Mouse (Mus musculus) neural tube, embryonic 15.5 days (tissue): ENCODE data around the gene Fam189a2. TPM values are rescaled to one million over a fixed set of nuclear protein-coding genes. Genes with fewer than 3 reads are reported as not detected.

ENCODE experiments used
- ATAC-seq: fragments of 200-750 bp; cut with Nextera tagmentation; 2 replicates; pipeline ENCODE4 v1.8.0; 2017; ENCODE audit warnings: mild to moderate bottlenecking, moderate TSS enrichment, moderate library complexity; ENCODE audit not compliant: low FRiP score
- H3K27ac ChIP-seq: fragments of 300-500 bp; sonication (generic); replicated peaks from 2 replicates; pipeline ENCODE4 v1.5.1; 2015; ENCODE audit warnings: mild to moderate bottlenecking, inconsistent platforms
- H3K27me3 ChIP-seq: fragments of 300-500 bp; sonication (generic); replicated peaks from 2 replicates; pipeline ENCODE4 v1.6.1; 2015; ENCODE audit warnings: inconsistent platforms
- H3K36me3 ChIP-seq: fragments of 300-500 bp; sonication (generic); 2 replicates; pipeline ENCODE4 v1.6.1; 2015; ENCODE audit warnings: inconsistent platforms
- H3K4me1 ChIP-seq: fragments of 300-500 bp; sonication (generic); 2 replicates; pipeline ENCODE4 v1.6.1; 2015; ENCODE audit warnings: inconsistent platforms
- H3K4me2 ChIP-seq: fragments of 300-500 bp; sonication (generic); 2 replicates; pipeline ENCODE4 v1.6.1; 2015; ENCODE audit warnings: inconsistent platforms, mild to moderate bottlenecking, moderate library complexity
- H3K4me3 ChIP-seq: fragments of 300-500 bp; sonication (generic); replicated peaks from 2 replicates; pipeline ENCODE4 v1.5.1; 2015; ENCODE audit warnings: mild to moderate bottlenecking, inconsistent platforms
- H3K9ac ChIP-seq: fragments of 300-500 bp; sonication (generic); replicated peaks from 2 replicates; pipeline ENCODE4 v1.6.1; 2015; ENCODE audit warnings: mild to moderate bottlenecking, inconsistent platforms
- H3K9me3 ChIP-seq: fragments of 300-500 bp; sonication (generic); replicated peaks from 2 replicates; pipeline ENCODE4 v1.6.1; 2016; ENCODE audit warnings: inconsistent platforms
- WGBS: fragments of 180-500 bp; shearing (Covaris S2); methylation state at CpG from one replicate; pipeline ENCODE4 v1.1.7; 2015; ENCODE audit warnings: mixed read lengths; 5-methylcytosine and 5-hydroxymethylcytosine counted together
- polyA plus RNA-seq: library from polyadenylated mRNA; unstranded; fragments of >200 nt; fragmentation: Nextera tagmentation; extraction: Ambion mirVana; gene quantifications from 2 replicates; pipeline ENCODE4 v1.2.1, GENCODE M21; 2015

Gene Fam189a2
- polyA plus RNA-seq, 1 experiment from 2014 or later = 1.9 TPM

DNA sequence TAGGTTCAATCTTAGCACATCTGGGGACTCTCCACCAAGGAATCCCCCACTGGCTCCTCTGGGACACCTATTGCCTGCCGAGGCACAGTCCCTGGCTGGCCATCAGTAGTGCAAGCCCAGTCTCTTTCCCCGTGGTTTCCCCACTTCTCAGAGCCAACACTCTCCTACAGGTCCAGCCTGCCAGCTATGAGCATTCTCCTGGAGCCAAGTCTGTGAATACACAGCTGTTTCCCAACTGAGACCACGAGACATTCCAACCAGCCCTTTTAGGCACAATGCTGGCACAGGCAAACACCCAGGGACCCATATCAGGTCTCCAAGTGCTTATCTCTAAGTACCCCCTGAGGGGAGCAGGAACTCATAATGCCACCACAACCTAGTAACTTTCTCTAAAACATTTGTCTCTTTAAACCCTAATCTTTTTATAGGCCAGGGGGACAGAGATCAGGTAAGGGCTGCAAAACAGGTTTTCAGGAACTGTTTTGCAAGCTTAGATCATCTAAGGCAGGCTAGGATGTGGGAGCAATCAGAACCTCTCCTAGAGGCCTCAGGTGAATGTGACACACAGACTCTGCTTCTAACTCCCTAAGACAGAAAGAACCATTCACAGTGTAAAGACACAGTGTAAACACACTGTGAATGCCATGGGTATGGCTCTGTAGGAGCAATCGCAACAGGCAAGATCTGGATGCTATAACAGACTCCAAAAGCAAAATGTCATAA lies 23.0 kb downstream of the Fam189a2 start:
- no peak for ATAC-seq

DNA sequence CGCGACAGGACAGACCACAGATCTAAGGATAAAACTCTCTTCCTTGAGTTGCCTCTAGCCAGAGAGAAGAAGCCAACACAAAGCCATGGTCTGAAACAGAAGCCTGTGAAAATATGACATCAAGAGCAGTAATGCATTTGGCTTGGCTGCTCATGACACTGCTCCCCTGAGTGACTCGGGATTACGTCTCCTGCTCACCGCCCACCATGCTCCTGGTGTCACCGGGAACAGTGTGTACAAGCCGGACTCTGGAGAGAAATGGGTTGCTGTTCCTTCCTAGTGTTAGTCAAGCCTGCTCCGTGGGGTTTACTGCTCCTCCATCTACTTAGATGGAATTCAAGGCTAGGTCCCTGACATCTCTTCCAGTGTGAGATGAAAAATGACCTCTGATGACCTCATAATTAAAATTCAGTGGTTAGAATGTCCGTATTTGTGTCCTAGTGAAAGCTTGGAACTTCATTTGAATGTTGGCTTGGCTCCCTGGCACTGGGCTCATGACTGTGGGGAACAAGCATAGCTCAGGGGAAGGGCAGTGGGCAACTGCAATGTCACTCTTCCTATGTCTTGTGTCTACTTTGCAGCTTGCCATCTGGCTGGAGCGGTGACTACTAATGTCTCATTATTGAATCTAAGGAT lies 23.7 kb downstream of the Fam189a2 start:
- Histone ChIP-seq H3K27ac (no peak overlapping the region), H3K4me3 (no peak overlapping the region), H3K9ac (no peak overlapping the region), H3K4me2 (no peak overlapping the region), H3K4me1 (no peaks in the 10 kb centered on the region), H3K9me3 (0 out of 2 replicates have a peak, but pooled peaks cover 3% of the 10 kb centered on the region), H3K36me3 (no peaks in the 10 kb centered on the region), H3K27me3 (no peaks in the 10 kb centered on the region)
- WGBS = 93% methylated on average over 10 of the region's 10 CpGs
- no peak for ATAC-seq

More for the DNA sequence above, 23.0 kb downstream of the Fam189a2 start:
- Histone ChIP-seq H3K9ac (no peak overlapping the region), H3K4me2 (no peak overlapping the region), H3K36me3 (no peaks in the 10 kb centered on the region), H3K27me3 (no peaks in the 10 kb centered on the region), H3K27ac (no peak overlapping the region), H3K4me3 (no peak overlapping the region), H3K4me1 (no peaks in the 10 kb centered on the region), H3K9me3 (0 out of 2 replicates have a peak, but pooled peaks cover 3% of the 10 kb centered on the region)
- WGBS = 72% methylated on average over 4 of the region's 4 CpGs

- WGBS = 87% methylated on average over 10 of the region's 10 CpGs
- Histone ChIP-seq H3K27me3 (no peaks in the 10 kb centered on the region), H3K9ac (no peak overlapping the region), H3K9me3 (no peaks in the 10 kb centered on the region), H3K4me1 (no peaks in the 10 kb centered on the region), H3K4me3 (no peak overlapping the region), H3K36me3 (no peaks in the 10 kb centered on the region), H3K4me2 (no peak overlapping the region), H3K27ac (no peak overlapping the region)
- ATAC-seq = no peak
Measured at GRCm38 (mm10) chr19:23995766-23996399, 34.9 kb downstream of the Fam189a2 start.

DNA sequence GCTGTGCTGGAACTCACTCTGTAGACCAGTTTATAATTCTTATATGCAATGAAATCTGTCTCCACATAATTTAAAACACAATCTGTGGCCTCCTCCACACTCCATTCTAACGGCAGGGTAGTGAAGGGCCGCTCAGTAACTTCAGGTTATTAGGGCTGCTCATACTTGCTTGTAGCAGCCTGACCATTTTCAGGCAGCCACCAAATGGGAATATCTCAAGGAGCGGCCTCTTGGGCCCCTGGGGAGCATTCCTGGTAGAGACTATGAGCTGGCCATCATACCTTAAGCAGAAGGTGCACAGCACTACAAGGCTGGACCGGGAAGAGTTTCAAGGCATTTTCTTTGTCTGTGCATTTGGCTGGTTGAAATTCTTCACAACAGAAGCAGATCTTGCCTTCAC lies 42.7 kb downstream of the Fam189a2 start:
- Histone ChIP-seq H3K36me3 (no peaks in the 10 kb centered on the region), H3K27ac (no peak overlapping the region), H3K4me3 (no peak overlapping the region), H3K9me3 (no peaks in the 10 kb centered on the region), H3K4me2 (no peak overlapping the region), H3K27me3 (no peaks in the 10 kb centered on the region), H3K9ac (no peak overlapping the region), H3K4me1 (no peaks in the 10 kb centered on the region)
- no peak for ATAC-seq
- WGBS = 93% methylated on average over 4 of the region's 4 CpGs

DNA sequence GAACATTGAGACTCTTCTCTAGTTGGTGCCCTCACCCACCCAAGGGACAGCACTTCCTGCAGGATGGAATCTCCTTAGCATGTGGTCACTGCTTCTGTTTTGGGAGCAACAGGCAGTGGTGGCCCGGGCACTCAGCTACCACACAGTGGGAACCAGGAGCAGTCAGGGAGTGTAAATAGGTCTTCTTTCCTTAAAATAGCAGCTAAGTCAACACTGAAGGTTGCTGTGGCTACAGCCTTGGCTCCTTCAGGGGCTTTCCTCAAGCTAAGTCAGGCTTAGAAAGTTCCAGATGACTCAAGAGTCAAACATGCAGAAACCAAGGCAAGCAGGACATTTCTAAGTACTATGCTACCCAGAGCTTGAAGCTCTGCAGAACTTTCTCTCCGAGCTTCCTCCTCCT lies 43.5 kb downstream of the Fam189a2 start:
- Histone ChIP-seq H3K27ac (no peak overlapping the region), H3K4me2 (no peak overlapping the region)
- ATAC-seq = no peak

DNA sequence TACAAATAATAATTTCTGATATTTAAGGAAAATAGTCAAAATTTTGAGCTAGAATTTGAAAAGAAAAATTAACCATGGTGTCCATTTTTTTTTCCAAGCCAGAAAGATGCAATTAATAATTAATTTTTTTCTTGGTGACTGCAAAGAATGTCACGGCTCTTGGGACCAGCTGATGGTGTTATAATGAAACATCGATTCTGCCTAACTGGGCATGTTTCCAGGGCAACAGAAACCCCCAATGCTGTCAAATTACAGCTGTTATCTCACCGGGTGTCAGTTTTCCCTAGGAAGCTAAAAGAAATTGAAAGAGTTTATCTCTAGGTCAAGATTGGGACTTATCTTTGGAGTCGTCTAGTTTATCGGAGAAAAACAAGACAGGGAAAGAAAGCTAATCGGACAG lies 46.6 kb downstream of the Fam189a2 start:
- no peak for ATAC-seq
- Histone ChIP-seq H3K4me2 (no peak overlapping the region), H3K36me3 (no peaks in the 10 kb centered on the region), H3K27ac (no peak overlapping the region), H3K9ac (no peak overlapping the region), H3K27me3 (no peaks in the 10 kb centered on the region), H3K9me3 (no peaks in the 10 kb centered on the region), H3K4me1 (no peaks in the 10 kb centered on the region), H3K4me3 (no peak overlapping the region)
- 60% methylated on average over 6 of the region's 6 CpGs for WGBS

More for the DNA sequence above, 43.5 kb downstream of the Fam189a2 start:
- WGBS = 81% methylated on average over 2 of the region's 2 CpGs
- H3K4me1 ChIP-seq = no peaks in the 10 kb centered on the region
- H3K36me3 ChIP-seq = no peaks in the 10 kb centered on the region
- H3K27me3 ChIP-seq = no peaks in the 10 kb centered on the region
- no peak overlapping the region for H3K9ac ChIP-seq
- no peak overlapping the region for H3K4me3 ChIP-seq
- no peaks in the 10 kb centered on the region for H3K9me3 ChIP-seq

DNA sequence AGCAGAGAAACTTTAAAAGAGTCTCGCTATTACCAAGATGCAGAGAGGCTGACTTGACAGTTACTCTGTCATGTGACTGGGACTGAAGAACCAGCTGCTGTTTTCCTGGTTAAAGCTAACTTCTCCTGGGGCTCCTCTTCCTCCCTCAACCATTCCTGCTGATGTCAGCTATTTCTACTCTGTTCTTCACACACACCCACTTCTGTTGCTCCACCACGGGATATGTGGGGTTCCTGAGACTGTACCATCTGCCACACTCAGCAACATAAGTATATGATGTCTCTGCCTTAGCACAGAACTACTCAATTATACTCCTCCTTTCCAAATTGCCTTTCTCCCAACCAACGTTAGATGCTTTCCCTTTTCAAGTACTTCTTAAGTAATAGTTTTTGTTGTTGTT lies 50.2 kb downstream of the Fam189a2 start:
- no peaks in the 10 kb centered on the region for H3K27me3 ChIP-seq
- H3K4me2 ChIP-seq = no peak overlapping the region
- no peaks in the 10 kb centered on the region for H3K4me1 ChIP-seq
- 68% methylated on average over 3 of the region's 3 CpGs for WGBS
- H3K36me3 ChIP-seq = no peaks in the 10 kb centered on the region
- ATAC-seq = no peak
- no peak overlapping the region for H3K9ac ChIP-seq
- no peak overlapping the region for H3K4me3 ChIP-seq
- H3K9me3 ChIP-seq = no peaks in the 10 kb centered on the region
- no peak overlapping the region for H3K27ac ChIP-seq

DNA sequence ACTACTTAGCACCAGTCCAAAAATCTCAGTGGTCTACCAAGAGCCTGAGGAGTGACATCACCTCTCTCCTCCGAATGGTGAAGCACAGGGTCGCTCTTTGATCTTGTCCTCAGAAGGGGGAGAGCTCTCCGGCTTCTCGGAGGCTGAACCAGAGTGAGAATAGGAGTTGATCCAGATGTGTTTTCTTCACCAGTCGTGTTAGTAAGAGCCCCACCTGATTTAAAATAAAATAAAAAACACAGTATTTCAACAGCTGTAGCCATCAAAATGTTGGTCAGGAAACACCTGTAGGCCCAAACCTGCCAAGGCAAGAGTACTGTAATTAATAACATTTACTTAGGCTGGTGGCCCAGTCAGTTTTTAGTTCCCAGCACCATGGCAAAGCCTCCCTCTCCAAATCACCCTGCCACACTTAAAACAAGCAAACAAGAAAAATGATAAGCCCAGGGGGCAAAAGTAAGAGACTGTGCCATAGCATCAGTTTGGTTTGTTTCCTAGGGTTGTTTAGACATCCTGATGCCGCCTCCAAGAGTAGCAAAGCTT lies 52.8 kb downstream of the Fam189a2 start:
- Histone ChIP-seq H3K27me3 (no peaks in the 10 kb centered on the region), H3K36me3 (peaks cover 7% of the 10 kb centered on the region; the same call in 1 of the 2 replicates), H3K27ac (no peak overlapping the region), H3K9ac (no peak overlapping the region), H3K4me3 (no peak overlapping the region), H3K4me2 (no peak overlapping the region), H3K9me3 (no peaks in the 10 kb centered on the region), H3K4me1 (peaks cover 5% of the 10 kb centered on the region)
- WGBS = 74% methylated on average over 6 of the region's 6 CpGs
- ATAC-seq = no peak

GRCm38 (mm10) chr19:23972881-23973649 lies 57.8 kb downstream of the Fam189a2 start:
- peak; percentile 70; the same call in 1 of the 2 replicates for ATAC-seq
- Histone ChIP-seq H3K9ac (no peak overlapping the region), H3K4me2 (no peak overlapping the region), H3K27ac (peak overlapping the region; percentile 33), H3K4me3 (no peak overlapping the region), H3K4me1 (peaks cover 13% of the 10 kb centered on the region), H3K27me3 (no peaks in the 10 kb centered on the region), H3K9me3 (no peaks in the 10 kb centered on the region), H3K36me3 (peaks cover 7% of the 10 kb centered on the region; the same call in 1 of the 2 replicates)
- 60% methylated on average over 16 of the region's 16 CpGs for WGBS

GRCm38 (mm10) chr19:23971391-23971790 lies 59.4 kb downstream of the Fam189a2 start:
- Histone ChIP-seq H3K9ac (no peak overlapping the region), H3K27ac (no peak overlapping the region), H3K4me2 (no peak overlapping the region), H3K27me3 (no peaks in the 10 kb centered on the region), H3K36me3 (peaks cover 7% of the 10 kb centered on the region; the same call in 1 of the 2 replicates), H3K4me3 (no peak overlapping the region), H3K4me1 (peaks cover 13% of the 10 kb centered on the region), H3K9me3 (no peaks in the 10 kb centered on the region)
- 89% methylated on average over 7 of the region's 7 CpGs for WGBS
- no peak for ATAC-seq

DNA sequence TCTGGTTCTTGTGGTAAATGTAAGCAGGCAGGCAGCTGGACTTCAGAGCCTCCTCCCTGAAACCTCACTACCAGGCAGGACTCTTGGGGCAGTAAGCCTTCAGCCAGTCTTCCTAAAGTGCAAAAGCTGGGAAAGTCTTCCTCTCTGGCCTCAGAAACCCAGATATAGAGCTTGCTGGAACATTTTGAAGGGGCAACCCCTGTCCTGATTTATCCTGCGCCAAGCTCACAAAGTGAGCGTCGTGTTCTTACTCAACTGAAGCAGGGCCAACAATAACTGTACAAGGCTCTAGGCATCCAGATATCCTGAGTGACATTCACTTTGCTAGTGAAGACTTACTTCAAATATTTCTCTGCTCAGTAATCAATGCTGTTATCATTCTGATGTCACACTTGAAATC lies 60.4 kb downstream of the Fam189a2 start:
- ATAC-seq = no peak
- peaks cover 7% of the 10 kb centered on the region; the same call in 1 of the 2 replicates for H3K36me3 ChIP-seq
- no peaks in the 10 kb centered on the region for H3K27me3 ChIP-seq
- H3K9ac ChIP-seq = no peak overlapping the region
- H3K4me1 ChIP-seq = peaks cover 13% of the 10 kb centered on the region
- WGBS = 99% methylated on average over 3 of the region's 3 CpGs
- H3K9me3 ChIP-seq = no peaks in the 10 kb centered on the region
- no peak overlapping the region for H3K27ac ChIP-seq
- H3K4me3 ChIP-seq = no peak overlapping the region
- H3K4me2 ChIP-seq = no peak overlapping the region
